Mouse (Mus musculus): ENCODE data around the gene Abhd17b.
"Not testable (repeated sequence)": the region's sequence is repeated elsewhere in the genome, so short reads cannot be mapped to it uniquely, and the experiment has no call there.

Abhd17b gene

GRCm38 (mm10) chr19:21652285-21653171 lies 457 bp upstream of the Abhd17b start, which contains the start of gene 1110059E24Rik:
1110059E24Rik (minus strand) TSS chr19:21652976.
- peak; percentile 91 for DNase-seq (ENCODE audit: low read depth, low spot score)

- DNase-seq (ENCODE audit: low read depth, low spot score) = no peak
Observed at GRCm38 (mm10) chr19:21654788-21655187, 1.8 kb downstream of the Abhd17b start.

- no peak for DNase-seq (ENCODE audit: low read depth, low spot score)
Observed at GRCm38 (mm10) chr19:21660734-21661133, 7.7 kb downstream of the Abhd17b start.

GRCm38 (mm10) chr19:21663756-21664456 lies 10.9 kb downstream of the Abhd17b start:
- DNase-seq (ENCODE audit: low read depth, low spot score) = no peak

GRCm38 (mm10) chr19:21669650-21670049 lies 16.7 kb downstream of the Abhd17b start:
- no peak for DNase-seq (ENCODE audit: low read depth, low spot score)

- no peak for DNase-seq (ENCODE audit: low read depth, low spot score)
Observed at GRCm38 (mm10) chr19:21674354-21675096, 21.5 kb downstream of the Abhd17b start.

- no peak for DNase-seq (ENCODE audit: low read depth, low spot score)
Observed at GRCm38 (mm10) chr19:21680091-21680490, 27.1 kb downstream of the Abhd17b start.

- no peak for DNase-seq (ENCODE audit: low read depth, low spot score)
Observed at GRCm38 (mm10) chr19:21680986-21681385, 28.0 kb downstream of the Abhd17b start.

GRCm38 (mm10) chr19:21713260-21714031 lies 60.5 kb downstream of the Abhd17b start:
- DNase-seq (ENCODE audit: low read depth, low spot score) = no peak

GRCm38 (mm10) chr19:21714278-21714883 lies 61.4 kb downstream of the Abhd17b start:
- no peak for DNase-seq (ENCODE audit: low read depth, low spot score)

GRCm38 (mm10) chr19:21715005-21715442 lies 62.0 kb downstream of the Abhd17b start:
- DNase-seq (ENCODE audit: low read depth, low spot score) = no peak

GRCm38 (mm10) chr19:21715515-21715914 lies 62.5 kb downstream of the Abhd17b start:
- no peak for DNase-seq (ENCODE audit: low read depth, low spot score)

GRCm38 (mm10) chr19:21716456-21716855 lies 63.5 kb downstream of the Abhd17b start:
- no peak for DNase-seq (ENCODE audit: low read depth, low spot score)

GRCm38 (mm10) chr19:21719206-21719605 lies 66.2 kb downstream of the Abhd17b start:
- no peak for DNase-seq (ENCODE audit: low read depth, low spot score)

GRCm38 (mm10) chr19:21720950-21721349 lies 68.0 kb downstream of the Abhd17b start:
- DNase-seq (ENCODE audit: low read depth, low spot score) = no peak

- DNase-seq (ENCODE audit: low read depth, low spot score) = not testable (repeated sequence)
Observed at GRCm38 (mm10) chr19:21723280-21723679, 70.3 kb downstream of the Abhd17b start.

GRCm38 (mm10) chr19:21723911-21724655 lies 71.1 kb downstream of the Abhd17b start:
- no peak for DNase-seq (ENCODE audit: low read depth, low spot score)

GRCm38 (mm10) chr19:21725168-21725567 lies 72.2 kb downstream of the Abhd17b start:
- no peak for DNase-seq (ENCODE audit: low read depth, low spot score)

- DNase-seq (ENCODE audit: low read depth, low spot score) = no peak
Observed at GRCm38 (mm10) chr19:21727081-21727480, 74.1 kb downstream of the Abhd17b start.

GRCm38 (mm10) chr19:21728342-21728741 lies 75.4 kb downstream of the Abhd17b start:
- DNase-seq (ENCODE audit: low read depth, low spot score) = no peak
